Mouse (Mus musculus) cerebellum, adult 2 months (tissue): ENCODE data around the gene Bcor.

Experiments
- CTCF ChIP-seq: fragments of 200-500 bp; IDR thresholded peaks from 2 replicates; pipeline ENCODE4 v1.5.1; 2011; ENCODE audit warnings: low read depth, mild to moderate bottlenecking, control low read depth, low read length, moderate library complexity, borderline replicate concordance; ENCODE audit not compliant: insufficient read depth
- POLR2A ChIP-seq: fragments of 200-500 bp; IDR thresholded peaks from 2 replicates; pipeline ENCODE4 v1.6.1; 2011; ENCODE audit warnings: low read length, control low read depth, borderline replicate concordance; ENCODE audit not compliant: insufficient read depth

GRCm38 (mm10) chrX:12006031-12006881 lies 153.9 kb downstream of the Bcor start:
- no peak for TF ChIP-seq POLR2A
- TF ChIP-seq CTCF, result no peak
